Mouse (Mus musculus) ES-E14 (cell line): ENCODE results near the gene Kif22. TPM values are rescaled to one million over a fixed set of nuclear protein-coding genes. Genes with fewer than 3 reads are reported as not detected.
"Not testable (repeated sequence)": the region's sequence is repeated elsewhere in the genome, so short reads cannot be mapped to it uniquely, and the experiment has no call there.

ENCODE experiments used
- DNase-seq: peaks from one replicate; pipeline ENCODE4 v3.0.0-alpha.2; 2013; ENCODE audit warnings: low read depth, low spot score
- H3K27ac ChIP-seq: 2 replicates; pipeline ENCODE4 v1.5.1; 2012; ENCODE audit warnings: low read depth, mild to moderate bottlenecking, low read length, moderate library complexity, mixed read lengths; ENCODE audit not compliant: poor library complexity, insufficient read depth, severe bottlenecking
- H3K36me3 ChIP-seq: 2 replicates; pipeline ENCODE4 v1.6.1; 2012; ENCODE audit warnings: mild to moderate bottlenecking, low read length, moderate library complexity, mixed read lengths; ENCODE audit not compliant: control insufficient read depth, poor library complexity, insufficient read depth, severe bottlenecking
- H3K4me1 ChIP-seq, 2 experiments: fragments of 150-350 bp in 1 of 2; sonication (generic) in 1 of 2; 2 replicates each; pipeline ENCODE4 v1.6.1; 2012; ENCODE audit warnings: low read length in 2 of 2, mild to moderate bottlenecking in 1 of 2, mixed read lengths in 1 of 2; ENCODE audit not compliant: control insufficient read depth in 2 of 2, insufficient read depth in 2 of 2, poor library complexity in 1 of 2
- H3K4me3 ChIP-seq, 2 experiments: fragments of 150-350 bp in 1 of 2; sonication (generic) in 1 of 2; 2 replicates each; pipeline ENCODE4 v1.5.1; 2012; ENCODE audit warnings: low read length in 2 of 2, low read depth in 1 of 2, mild to moderate bottlenecking in 1 of 2, mixed read lengths in 1 of 2; ENCODE audit not compliant: insufficient read depth in 1 of 2, poor library complexity in 1 of 2, severe bottlenecking in 1 of 2
- H3K9ac ChIP-seq: 2 replicates; pipeline ENCODE4 v1.6.1; 2012; ENCODE audit warnings: low read depth, mild to moderate bottlenecking, low read length, mixed read lengths; ENCODE audit not compliant: poor library complexity, insufficient read depth, severe bottlenecking
- H3K9me3 ChIP-seq: fragments of 150-350 bp; sonication (generic); 2 replicates; pipeline ENCODE4 v1.6.1; 2012; ENCODE audit warnings: low read depth, mild to moderate bottlenecking, low read length; ENCODE audit not compliant: control insufficient read depth, insufficient read depth
- CHD2 ChIP-seq: IDR thresholded peaks from 2 replicates; pipeline ENCODE4 v1.6.1; 2014; ENCODE audit warnings: mild to moderate bottlenecking, low read depth, low read length, inconsistent platforms
- HCFC1 ChIP-seq: IDR thresholded peaks from 2 replicates; pipeline ENCODE4 v1.6.1; 2012; ENCODE audit warnings: low read length, inconsistent platforms, borderline replicate concordance; ENCODE audit not compliant: insufficient read depth
- MAFK ChIP-seq: IDR thresholded peaks from 2 replicates; pipeline ENCODE4 v1.6.1; 2014; ENCODE audit warnings: mild to moderate bottlenecking, low read depth, low read length, inconsistent platforms; ENCODE audit not compliant: insufficient read depth
- ZC3H11A ChIP-seq: IDR thresholded peaks from 2 replicates; pipeline ENCODE4 v1.6.1; 2012; ENCODE audit warnings: low read depth, mild to moderate bottlenecking, inconsistent platforms, low read length, borderline replicate concordance
- ZNF384 ChIP-seq: IDR thresholded peaks from 2 replicates; pipeline ENCODE4 v1.6.1; 2012; ENCODE audit warnings: low read depth, low read length, inconsistent platforms
- in situ Hi-C, 2 experiments: fragments of 600-800 bp; cut with MboI; formaldehyde crosslinking; loops; one replicate each; pipeline ENCODE4 v1.15.1; 2025; ENCODE audit warnings: low sequenced_read_pairs in 2 of 2, inconsistent platforms in 1 of 2; ENCODE audit not compliant: unreplicated experiment in 2 of 2
- total RNA-seq: library from RNA; depleted of rRNA; stranded (reverse); fragments of 300-350 nt; gene quantifications from 2 replicates; pipeline ENCODE4 v1.2.3, GENCODE M21; 2012

Gene Kif22
- total RNA-seq, 1 experiment = 97.4 TPM

- peaks cover 9% of the 10 kb centered on the region; the same call in 1 of the 2 replicates for H3K36me3 ChIP-seq
- in situ Hi-C loops = no loop called here
- peaks cover 3 to 6% of the 10 kb centered on the region in 2 experiments; a peak in 2 of 4 replicates for H3K4me1 ChIP-seq
- no peak for DNase-seq
- H3K27ac ChIP-seq = no peak overlapping the region; the same call in 1 of the 2 replicates
- TF ChIP-seq MAFK = no peak
- TF ChIP-seq ZNF384 = no peak
- TF ChIP-seq HCFC1 = no peak
- no peak for TF ChIP-seq CHD2
- no peak for TF ChIP-seq ZC3H11A
- no peaks in the 10 kb centered on the region for H3K9me3 ChIP-seq
- peak overlapping the region; percentile 26; the same call in 1 of the 2 replicates for H3K9ac ChIP-seq
- peak overlapping the region; percentile 20 to 56; a peak in 3 of 4 replicates for H3K4me3 ChIP-seq
Observed at GRCm38 (mm10) chr7:127088901-127089845, 46.9 kb upstream of the Kif22 start.

- in situ Hi-C loops = no loop called here
- no peak for TF ChIP-seq ZC3H11A
- peak; percentile 69 for TF ChIP-seq ZNF384
- Histone ChIP-seq H3K4me3 (no peak overlapping the region), H3K9ac (no peak overlapping the region), H3K4me1 (peaks cover 3 to 6% of the 10 kb centered on the region in 2 experiments; a peak in 2 of 4 replicates), H3K36me3 (peaks cover 8% of the 10 kb centered on the region; the same call in 1 of the 2 replicates), H3K9me3 (no peaks in the 10 kb centered on the region), H3K27ac (no peak overlapping the region)
- DNase-seq = no peak
Observed at GRCm38 (mm10) chr7:127088083-127088482, 45.8 kb upstream of the Kif22 start.

- H3K9me3 ChIP-seq, H3K9ac ChIP-seq, H3K36me3 ChIP-seq, H3K4me1 ChIP-seq, H3K27ac ChIP-seq, in situ Hi-C loops, H3K4me3 ChIP-seq, DNase-seq: not testable (repeated sequence)
Observed at GRCm38 (mm10) chr7:127087278-127088010, 45.2 kb upstream of the Kif22 start, which contains the start of gene Zg16. TSS of gene Zg16 (minus strand) at chr7:127087328.

GRCm38 (mm10) chr7:127085751-127086150 lies 43.5 kb upstream of the Kif22 start:
- H3K4me3 ChIP-seq, H3K4me1 ChIP-seq, DNase-seq, H3K36me3 ChIP-seq, in situ Hi-C loops, H3K27ac ChIP-seq, H3K9me3 ChIP-seq, H3K9ac ChIP-seq: not testable (repeated sequence)
